Mouse (Mus musculus): ENCODE results near the gene Slc22a22.

The Slc22a22 gene

GRCm38 (mm10) chr15:57477525-57477924 is at the start of gene Slc22a22:
Gene Slc22a22, minus strand, starts transcription at chr15:57477625.
- no peak for DNase-seq

- DNase-seq, result no peak
Observed at GRCm38 (mm10) chr15:57523510-57524298, 46.3 kb upstream of the Slc22a22 start.

GRCm38 (mm10) chr15:57522160-57522559 is 44.7 kb upstream of the Slc22a22 start:
- DNase-seq, result no peak

- DNase-seq, result no peak
Observed at GRCm38 (mm10) chr15:57509185-57510172, 32.1 kb upstream of the Slc22a22 start.

GRCm38 (mm10) chr15:57508242-57509184 is 31.1 kb upstream of the Slc22a22 start:
- peak; percentile 36 for DNase-seq

GRCm38 (mm10) chr15:57504126-57504705 is 26.8 kb upstream of the Slc22a22 start:
- DNase-seq, result no peak

GRCm38 (mm10) chr15:57503656-57504055 is 26.2 kb upstream of the Slc22a22 start:
- no peak for DNase-seq

- DNase-seq, result no peak
Observed at GRCm38 (mm10) chr15:57501559-57501958, 24.1 kb upstream of the Slc22a22 start.

GRCm38 (mm10) chr15:57496106-57496505 is 18.7 kb upstream of the Slc22a22 start:
- no peak for DNase-seq

- no peak for DNase-seq
Observed at GRCm38 (mm10) chr15:57482509-57482908, 5.1 kb upstream of the Slc22a22 start.

GRCm38 (mm10) chr15:57471648-57472047 is 5.8 kb downstream of the Slc22a22 start:
- no peak for DNase-seq

- DNase-seq, result no peak
Observed at GRCm38 (mm10) chr15:57465996-57466395, 11.4 kb downstream of the Slc22a22 start.

GRCm38 (mm10) chr15:57465061-57465460 is 12.4 kb downstream of the Slc22a22 start:
- DNase-seq, result no peak

- DNase-seq, result peak; percentile 8
Observed at GRCm38 (mm10) chr15:57464066-57464465, 13.4 kb downstream of the Slc22a22 start.

- DNase-seq, result no peak
Observed at GRCm38 (mm10) chr15:57461284-57461683, 16.1 kb downstream of the Slc22a22 start.

GRCm38 (mm10) chr15:57457374-57457773 is 20.1 kb downstream of the Slc22a22 start:
- no peak for DNase-seq

- DNase-seq, result no peak
Observed at GRCm38 (mm10) chr15:57434710-57435404, 42.6 kb downstream of the Slc22a22 start.

- peak; percentile 1 for DNase-seq
Observed at GRCm38 (mm10) chr15:57408498-57408897, 68.9 kb downstream of the Slc22a22 start.

GRCm38 (mm10) chr15:57398439-57399148 is 78.8 kb downstream of the Slc22a22 start:
- DNase-seq, result no peak

GRCm38 (mm10) chr15:57394053-57394452 is 83.4 kb downstream of the Slc22a22 start:
- DNase-seq, result no peak

- no peak for DNase-seq
Observed at GRCm38 (mm10) chr15:57380381-57380780, 97.0 kb downstream of the Slc22a22 start.

Data from layer of hippocampus, adult 9-11 months (tissue).